Comparison of ENCODE assay signal across 43 mouse cellular contexts in genomic region chrX:21701646-21702045, GRCm38 (mm10). TPM values are rescaled to one million over a fixed set of nuclear protein-coding genes. Genes with fewer than 3 reads are reported as not detected.
"Had no signal": no experiment of that assay in that cellular context is flagged by ENCODE, and none has a peak within 500 bp of the region (broad histone marks: within the 10 kb centered on the region; RNA-seq: fewer than 3 reads in every experiment).

No protein-coding gene starts in this region.

- DNase-seq: gastrocnemius, postnatal 25 days; heart, adult 18-20 months; heart, postnatal 10 days; heart, postnatal 4 days; kidney, adult 11 months; kidney, adult 2 months; kidney, postnatal 10 days; kidney, postnatal 25 days; kidney, postnatal 4 days; layer of hippocampus, adult 9-11 months; layer of hippocampus, postnatal 36 days; left cerebral cortex, postnatal 4 days had no signal

- H3K9ac ChIP-seq: heart, embryonic 12.5 days; hindbrain, embryonic 13.5 days; hindbrain, embryonic 15.5 days; limb, embryonic 13.5 days; limb, embryonic 15.5 days; liver, embryonic 12.5 days; liver, embryonic 14.5 days had no signal

- H3K4me3 ChIP-seq: heart, embryonic 10.5 days; heart, embryonic 12.5 days; hindbrain, embryonic 10.5 days; hindbrain, embryonic 13.5 days; hindbrain, embryonic 15.5 days; layer of hippocampus, adult 2 months; limb, embryonic 13.5 days; limb, embryonic 15.5 days; liver, embryonic 12.5 days had no signal

- H3K9me3 ChIP-seq: heart, embryonic 10.5 days; heart, embryonic 12.5 days; hindbrain, embryonic 10.5 days; hindbrain, embryonic 13.5 days; hindbrain, embryonic 15.5 days; limb, embryonic 13.5 days; limb, embryonic 15.5 days; liver, embryonic 12.5 days had no signal

- H3K27me3 ChIP-seq: heart, embryonic 12.5 days; hindbrain, embryonic 13.5 days; hindbrain, embryonic 15.5 days; limb, embryonic 13.5 days; limb, embryonic 15.5 days; liver, embryonic 12.5 days had no signal

- ATAC-seq: hindbrain, postnatal 0 days; intestine, embryonic 16.5 days; liver, embryonic 12.5 days had no signal

- H3K27ac ChIP-seq: heart, embryonic 10.5 days; hindbrain, embryonic 10.5 days; hindbrain, embryonic 13.5 days; hindbrain, embryonic 15.5 days; hindbrain, postnatal 0 days; layer of hippocampus, adult 2 months; limb, embryonic 13.5 days; limb, embryonic 15.5 days; liver, embryonic 12.5 days; liver, embryonic 14.5 days had no signal

- H3K36me3 ChIP-seq: heart, embryonic 10.5 days; heart, embryonic 12.5 days; hindbrain, embryonic 10.5 days; hindbrain, embryonic 13.5 days; hindbrain, embryonic 15.5 days; limb, embryonic 13.5 days; limb, embryonic 15.5 days; liver, embryonic 12.5 days had no signal

- H3K4me1 ChIP-seq: heart, embryonic 10.5 days; heart, embryonic 12.5 days; hindbrain, embryonic 10.5 days; hindbrain, embryonic 13.5 days; hindbrain, embryonic 15.5 days; limb, embryonic 13.5 days; limb, embryonic 15.5 days; liver, embryonic 12.5 days had no signal

- H3K4me2 ChIP-seq: heart, embryonic 12.5 days; hindbrain, embryonic 13.5 days; hindbrain, embryonic 15.5 days; limb, embryonic 13.5 days; limb, embryonic 15.5 days; liver, embryonic 12.5 days had no signal

RNA-seq across cellular contexts. Expression of gene Slc6a14, which starts 13.1 kb away (rescaled TPM):
- total RNA-seq: gastrocnemius, adult 18-20 months; gastrocnemius, adult 8-10 months; gastrocnemius, postnatal 25 days; gastrocnemius, postnatal 4 days; granulocyte monocyte progenitor cell, adult 5-6 weeks; hindbrain, postnatal 0 days; layer of hippocampus, adult 2 months; layer of hippocampus, postnatal 14 days; layer of hippocampus, postnatal 36 days; left cerebral cortex, adult 18-20 months; left cerebral cortex, adult 8-10 months; left cerebral cortex, postnatal 10 days; left cerebral cortex, postnatal 25 days; left cerebral cortex, postnatal 4 days; liver, adult 2 months had no signal
- polyA plus RNA-seq: heart, embryonic 10.5 days; heart, embryonic 12.5 days; heart, embryonic 14.5 days; hindbrain, embryonic 15.5 days; hindbrain, postnatal 0 days; kidney, embryonic 14.5 days; liver, embryonic 12.5 days; liver, embryonic 14.5 days; liver, embryonic 16.5 days had no signal

RNA-seq across cellular contexts. Expression of gene Gm28269, which starts 43.3 kb away (rescaled TPM):
- total RNA-seq: gastrocnemius, adult 18-20 months; gastrocnemius, adult 8-10 months; gastrocnemius, postnatal 25 days; gastrocnemius, postnatal 4 days; granulocyte monocyte progenitor cell, adult 5-6 weeks; heart, adult 18-20 months; heart, adult 8-10 months; heart, postnatal 10 days; heart, postnatal 25 days; heart, postnatal 4 days; hindbrain, postnatal 0 days; layer of hippocampus, adult 2 months; layer of hippocampus, postnatal 14 days; layer of hippocampus, postnatal 36 days; left cerebral cortex, adult 18-20 months; left cerebral cortex, adult 8-10 months; left cerebral cortex, postnatal 10 days; left cerebral cortex, postnatal 25 days; left cerebral cortex, postnatal 4 days; liver, adult 2 months had no signal
- polyA plus RNA-seq: heart, embryonic 10.5 days; heart, embryonic 12.5 days; heart, embryonic 14.5 days; heart, embryonic 16.5 days; hindbrain, embryonic 10.5 days; hindbrain, embryonic 13.5 days; hindbrain, embryonic 15.5 days; hindbrain, postnatal 0 days; intestine, embryonic 14.5 days; intestine, embryonic 16.5 days; kidney, adult 2 months; kidney, embryonic 14.5 days; kidney, embryonic 16.5 days; limb, embryonic 11.5 days; limb, embryonic 13.5 days; limb, embryonic 15.5 days; liver, adult 2 months; liver, embryonic 12.5 days; liver, embryonic 14.5 days; liver, embryonic 16.5 days had no signal
